Mouse (Mus musculus) layer of hippocampus, adult 2 months (tissue): ENCODE results near the gene Pik3r5. TPM values are rescaled to one million over a fixed set of nuclear protein-coding genes. Genes with fewer than 3 reads are reported as not detected.

Source experiments
- DNase-seq, 2 experiments: peaks; one replicate each; pipeline ENCODE4 v3.0.0; 2022; ENCODE audit warnings: low spot score in 2 of 2
- H3K27ac ChIP-seq: fragments of 200-600 bp; 2 replicates; pipeline ENCODE4 v1.8.1; 2022
- H3K4me3 ChIP-seq: fragments of 200-600 bp; 2 replicates; pipeline ENCODE4 v1.8.1; 2022; ENCODE audit warnings: mild to moderate bottlenecking
- CTCF ChIP-seq: fragments of 200-600 bp; conservative IDR thresholded peaks from 2 replicates; pipeline ENCODE4 v1.8.1; 2022; ENCODE audit warnings: antibody characterized with exemption, mild to moderate bottlenecking, moderate library complexity
- total RNA-seq, 2 experiments: library from RNA; stranded (reverse); gene quantifications; 2 replicates each; pipeline ENCODE4 v1.2.3; 2021

Pik3r5 gene
- total RNA-seq, 2 experiments from 2014 or later: 1.4 to 1.9 TPM

GRCm38 (mm10) chr11:68536026-68536425 lies 104.1 kb downstream of the Pik3r5 start:
- Histone ChIP-seq H3K4me3 (no peak overlapping the region), H3K27ac (peak overlapping the region; percentile 61; the same call in 1 of the 2 replicates)
- TF ChIP-seq CTCF: no peak
- DNase-seq: no peak

- TF ChIP-seq CTCF: no peak
- Histone ChIP-seq H3K27ac (peak overlapping the region; percentile 61), H3K4me3 (no peak overlapping the region)
- DNase-seq: peak; percentile 49 to 73
Measured at GRCm38 (mm10) chr11:68536465-68536864, 104.5 kb downstream of the Pik3r5 start.

GRCm38 (mm10) chr11:68539621-68540020 lies 107.7 kb downstream of the Pik3r5 start:
- Histone ChIP-seq H3K4me3 (no peak overlapping the region), H3K27ac (no peak overlapping the region)
- TF ChIP-seq CTCF: no peak
- peak in 1 of 2 experiments; percentile 34 for DNase-seq

GRCm38 (mm10) chr11:68544554-68544953 lies 112.6 kb downstream of the Pik3r5 start:
- TF ChIP-seq CTCF: peak; percentile 71
- no peak overlapping the region for H3K4me3 ChIP-seq
- DNase-seq: no peak
- no peak overlapping the region for H3K27ac ChIP-seq

- Histone ChIP-seq H3K27ac (no peak overlapping the region), H3K4me3 (no peak overlapping the region)
- TF ChIP-seq CTCF: no peak
- no peak for DNase-seq
Measured at GRCm38 (mm10) chr11:68545172-68545571, 113.3 kb downstream of the Pik3r5 start.

GRCm38 (mm10) chr11:68545682-68546222 lies 113.8 kb downstream of the Pik3r5 start:
- no peak overlapping the region for H3K4me3 ChIP-seq
- no peak overlapping the region for H3K27ac ChIP-seq
- no peak for TF ChIP-seq CTCF
- no peak for DNase-seq

Other genes with a start within 250 kb of the Pik3r5 start
- 1 to 10 TPM; 5.9 to 7.2 TPM for gene Ntn1, start 31.3 kb upstream of the Pik3r5 start, total RNA-seq
- gene Pik3r6, start 70.9 kb downstream of the Pik3r5 start, total RNA-seq: 1 to 10 TPM; 1.7 to 1.9 TPM
- gene Mfsd6l, start 124.1 kb downstream of the Pik3r5 start, total RNA-seq: under 1 TPM in 1 of 2 experiments, not detected in 1; 0.23 TPM
- 1 to 10 TPM; 2.5 to 2.9 TPM for gene Ccdc42, start 154.9 kb downstream of the Pik3r5 start, total RNA-seq